Mouse (Mus musculus) G1E (cell line): ENCODE results near the gene Fxyd3.

ENCODE experiments used
- CTCF ChIP-seq: IDR thresholded peaks from 2 replicates; pipeline ENCODE4 v1.5.1; 2012; ENCODE audit warnings: low read depth, low read length, inconsistent platforms, mixed read lengths
- GATA1 ChIP-seq: IDR thresholded peaks from 2 replicates; pipeline ENCODE4 v1.6.1; 2012; ENCODE audit warnings: borderline replicate concordance, low read length, inconsistent platforms, mixed read lengths
- GATA2 ChIP-seq: IDR thresholded peaks from 2 replicates; pipeline ENCODE4 v1.6.1; 2012; ENCODE audit warnings: low read depth, low read length, inconsistent platforms, borderline replicate concordance
- POLR2AphosphoS5 ChIP-seq: IDR thresholded peaks from 2 replicates; pipeline ENCODE4 v1.6.1; 2012; ENCODE audit warnings: low read depth, low read length, inconsistent platforms; ENCODE audit not compliant: insufficient replicate concordance
- TAL1 ChIP-seq: conservative IDR thresholded peaks from 2 replicates; pipeline ENCODE4 v1.6.1; 2012; ENCODE audit warnings: low read depth, low read length, inconsistent platforms, mixed read lengths

GRCm38 (mm10) chr7:31050921-31051320, 25.6 kb downstream of the Fxyd3 start:
- TF ChIP-seq CTCF (no peak), POLR2AphosphoS5 (no peak), GATA1 (no peak), GATA2 (no peak), TAL1 (no peak)
